Mouse (Mus musculus) heart, embryonic 15.5 days (tissue): Measurements from ENCODE around the gene Parg. TPM values are rescaled to one million over a fixed set of nuclear protein-coding genes. Genes with fewer than 3 reads are reported as not detected.

ENCODE experiments used
- ATAC-seq: fragments of 200-750 bp; cut with Nextera tagmentation; replicated peaks from 2 replicates; pipeline ENCODE4 v1.8.0; 2017; ENCODE audit warnings: low read depth, moderate TSS enrichment; ENCODE audit not compliant: insufficient number of reproducible peaks, insufficient read depth, low FRiP score
- H3K27ac ChIP-seq: fragments of 300-500 bp; sonication (generic); 2 replicates; pipeline ENCODE4 v1.5.1; 2015; ENCODE audit warnings: mild to moderate bottlenecking, inconsistent platforms
- H3K27me3 ChIP-seq: fragments of 300-500 bp; sonication (generic); 2 replicates; pipeline ENCODE4 v1.6.1; 2015; ENCODE audit warnings: inconsistent platforms
- H3K36me3 ChIP-seq: fragments of 300-500 bp; sonication (generic); 2 replicates; pipeline ENCODE4 v1.6.1; 2015; ENCODE audit warnings: mild to moderate bottlenecking, inconsistent platforms
- H3K4me1 ChIP-seq: fragments of 300-500 bp; sonication (generic); replicated peaks from 2 replicates; pipeline ENCODE4 v1.6.1; 2015; ENCODE audit warnings: inconsistent platforms
- H3K4me2 ChIP-seq: fragments of 300-500 bp; sonication (generic); 2 replicates; pipeline ENCODE4 v1.6.1; 2015; ENCODE audit warnings: inconsistent platforms, mild to moderate bottlenecking, moderate library complexity
- H3K4me3 ChIP-seq: fragments of 300-500 bp; sonication (generic); 2 replicates; pipeline ENCODE4 v1.5.1; 2015; ENCODE audit warnings: mild to moderate bottlenecking, inconsistent platforms
- H3K9ac ChIP-seq: fragments of 300-500 bp; sonication (generic); 2 replicates; pipeline ENCODE4 v1.6.1; 2015; ENCODE audit warnings: mild to moderate bottlenecking, inconsistent platforms
- H3K9me3 ChIP-seq: fragments of 300-500 bp; sonication (generic); replicated peaks from 2 replicates; pipeline ENCODE4 v1.6.1; 2016; ENCODE audit warnings: inconsistent platforms
- WGBS: fragments of 180-500 bp; shearing (Covaris S2); methylation state at CpG from one replicate; pipeline ENCODE4 v1.1.7; 2015; ENCODE audit warnings: mixed read lengths; 5-methylcytosine and 5-hydroxymethylcytosine counted together
- polyA plus RNA-seq: library from polyadenylated mRNA; unstranded; fragments of >200 nt; fragmentation: Nextera tagmentation; extraction: Ambion mirVana; gene quantifications from 2 replicates; pipeline ENCODE4 v1.2.1, GENCODE M21; 2015

Gene Parg
- polyA plus RNA-seq, 1 experiment from 2014 or later: 23.6 TPM

GRCm38 (mm10) chr14:32260830-32261229 is 59.1 kb downstream of the Parg start:
- ATAC-seq: 0 out of 2 replicates have a peak, but pooled peaks have one; percentile 22
- H3K27ac ChIP-seq: no peak overlapping the region
- H3K9me3 ChIP-seq: no peaks in the 10 kb centered on the region
- no peaks in the 10 kb centered on the region for H3K27me3 ChIP-seq
- peaks cover 11% of the 10 kb centered on the region; the same call in 1 of the 2 replicates for H3K36me3 ChIP-seq
- no peak overlapping the region for H3K9ac ChIP-seq
- H3K4me3 ChIP-seq: no peak overlapping the region
- H3K4me1 ChIP-seq: no peaks in the 10 kb centered on the region
- H3K4me2 ChIP-seq: no peak overlapping the region
- 45% methylated on average over 6 of the region's 6 CpGs for WGBS

- Histone ChIP-seq H3K27ac (no peak overlapping the region), H3K9me3 (no peaks in the 10 kb centered on the region)
- WGBS: 74% methylated on average over 2 of the region's 2 CpGs
Observed at GRCm38 (mm10) chr14:32261741-32262140, 60.0 kb downstream of the Parg start.

GRCm38 (mm10) chr14:32268999-32269398 is 67.2 kb downstream of the Parg start:
- no peak for ATAC-seq
- Histone ChIP-seq H3K4me2 (no peak overlapping the region), H3K4me1 (no peaks in the 10 kb centered on the region), H3K27me3 (no peaks in the 10 kb centered on the region), H3K36me3 (peaks cover 11% of the 10 kb centered on the region), H3K9me3 (no peaks in the 10 kb centered on the region), H3K9ac (no peak overlapping the region), H3K4me3 (no peak overlapping the region), H3K27ac (no peak overlapping the region)
- 61% methylated on average over 2 of the region's 2 CpGs for WGBS

More at GRCm38 (mm10) chr14:32261741-32262140, 60.0 kb downstream of the Parg start:
- H3K4me3 ChIP-seq: no peak overlapping the region
- no peaks in the 10 kb centered on the region for H3K4me1 ChIP-seq
- H3K9ac ChIP-seq: no peak overlapping the region
- no peak overlapping the region for H3K4me2 ChIP-seq
- no peaks in the 10 kb centered on the region for H3K27me3 ChIP-seq
- peaks cover 11% of the 10 kb centered on the region; the same call in 1 of the 2 replicates for H3K36me3 ChIP-seq
- ATAC-seq: no peak

GRCm38 (mm10) chr14:32269589-32269988 is 67.8 kb downstream of the Parg start:
- Histone ChIP-seq H3K27me3 (no peaks in the 10 kb centered on the region), H3K4me2 (no peak overlapping the region), H3K4me3 (no peak overlapping the region), H3K27ac (no peak overlapping the region), H3K9me3 (no peaks in the 10 kb centered on the region), H3K9ac (no peak overlapping the region), H3K36me3 (peaks cover 10% of the 10 kb centered on the region), H3K4me1 (no peaks in the 10 kb centered on the region)
- ATAC-seq: no peak
- WGBS: 91% methylated on average over 4 of the region's 4 CpGs

GRCm38 (mm10) chr14:32301622-32302021 is 99.9 kb downstream of the Parg start:
- Histone ChIP-seq H3K27me3 (no peaks in the 10 kb centered on the region), H3K9me3 (no peaks in the 10 kb centered on the region), H3K27ac (no peak overlapping the region)

GRCm38 (mm10) chr14:32302423-32302822 is 100.7 kb downstream of the Parg start:
- H3K27me3 ChIP-seq: no peaks in the 10 kb centered on the region
- no peak for ATAC-seq
- WGBS: 87% methylated on average over 7 of the region's 7 CpGs

More at GRCm38 (mm10) chr14:32301622-32302021, 99.9 kb downstream of the Parg start:
- Histone ChIP-seq H3K4me1 (no peaks in the 10 kb centered on the region), H3K4me3 (no peak overlapping the region), H3K9ac (no peak overlapping the region), H3K4me2 (no peak overlapping the region), H3K36me3 (no peaks in the 10 kb centered on the region; the same call in 1 of the 2 replicates)
- ATAC-seq: no peak
- WGBS: 80% methylated on average over 12 of the region's 12 CpGs

GRCm38 (mm10) chr14:32304921-32305320 is 103.2 kb downstream of the Parg start:
- H3K4me2 ChIP-seq: no peak overlapping the region
- H3K27ac ChIP-seq: no peak overlapping the region
- H3K9ac ChIP-seq: no peak overlapping the region
- no peaks in the 10 kb centered on the region for H3K36me3 ChIP-seq
- no peak overlapping the region for H3K4me3 ChIP-seq
- no peaks in the 10 kb centered on the region for H3K9me3 ChIP-seq
- H3K27me3 ChIP-seq: no peaks in the 10 kb centered on the region
- no peaks in the 10 kb centered on the region for H3K4me1 ChIP-seq
- ATAC-seq: no peak
- 79% methylated on average over 8 of the region's 8 CpGs for WGBS

More at GRCm38 (mm10) chr14:32302423-32302822, 100.7 kb downstream of the Parg start:
- Histone ChIP-seq H3K9ac (no peak overlapping the region), H3K4me2 (no peak overlapping the region), H3K9me3 (no peaks in the 10 kb centered on the region), H3K27ac (no peak overlapping the region), H3K36me3 (no peaks in the 10 kb centered on the region; the same call in 1 of the 2 replicates), H3K4me1 (no peaks in the 10 kb centered on the region), H3K4me3 (no peak overlapping the region)

- no peak for ATAC-seq
- WGBS: 34% methylated on average over 8 of the region's 8 CpGs
- H3K4me2 ChIP-seq: no peak overlapping the region
- no peaks in the 10 kb centered on the region for H3K36me3 ChIP-seq
- H3K4me1 ChIP-seq: no peaks in the 10 kb centered on the region
- no peak overlapping the region for H3K9ac ChIP-seq
- H3K27me3 ChIP-seq: no peaks in the 10 kb centered on the region
- no peaks in the 10 kb centered on the region for H3K9me3 ChIP-seq
- no peak overlapping the region for H3K27ac ChIP-seq
- no peak overlapping the region for H3K4me3 ChIP-seq
Observed at GRCm38 (mm10) chr14:32309876-32310275, 108.1 kb downstream of the Parg start.

GRCm38 (mm10) chr14:32311381-32312035 is 109.8 kb downstream of the Parg start:
- Histone ChIP-seq H3K9ac (no peak overlapping the region), H3K27me3 (no peaks in the 10 kb centered on the region), H3K4me3 (no peak overlapping the region), H3K27ac (no peak overlapping the region), H3K4me2 (no peak overlapping the region), H3K9me3 (no peaks in the 10 kb centered on the region), H3K36me3 (no peaks in the 10 kb centered on the region), H3K4me1 (no peaks in the 10 kb centered on the region)
- no peak for ATAC-seq
- 84% methylated on average over 2 of the region's 2 CpGs for WGBS

GRCm38 (mm10) chr14:32317822-32318221 is 116.1 kb downstream of the Parg start:
- Histone ChIP-seq H3K9me3 (no peaks in the 10 kb centered on the region), H3K27me3 (no peaks in the 10 kb centered on the region), H3K4me1 (peaks cover 10% of the 10 kb centered on the region), H3K4me3 (no peak overlapping the region), H3K9ac (no peak overlapping the region), H3K36me3 (no peaks in the 10 kb centered on the region), H3K4me2 (no peak overlapping the region), H3K27ac (no peak overlapping the region)
- 12% methylated on average over 4 of the region's 4 CpGs for WGBS
- no peak for ATAC-seq

- Histone ChIP-seq H3K36me3 (no peaks in the 10 kb centered on the region), H3K4me1 (peaks cover 10% of the 10 kb centered on the region), H3K4me3 (peak within 1 kb of the TSS; percentile 74), H3K9ac (peak within 1 kb of the TSS; percentile 60), H3K4me2 (peak within 1 kb of the TSS; percentile 87), H3K27me3 (no peaks in the 10 kb centered on the region), H3K27ac (no peak within 1 kb of the TSS), H3K9me3 (no peaks in the 10 kb centered on the region)
- 2% methylated on average over 50 of the region's 50 CpGs for WGBS
- ATAC-seq: peak; percentile 77
Observed at GRCm38 (mm10) chr14:32321732-32322685, 120.3 kb downstream of the Parg start, which contains the start of gene Ogdhl. Ogdhl (plus strand) TSS chr14:32322019.
